Mouse (Mus musculus): Measurements from ENCODE around the gene Entr1. TPM values are rescaled to one million over a fixed set of nuclear protein-coding genes. Genes with fewer than 3 reads are reported as not detected.

Entr1 gene
- polyA plus RNA-seq, 1 experiment = 4.4 TPM

- no peak for TF ChIP-seq GATA1 (IDR thresholded peaks at IDR 0.05; ENCODE audit: low read length)
- Histone ChIP-seq H3K4me1 (ENCODE audit: control insufficient read depth) (no peaks in the 10 kb centered on the region), H3K27me3 (ENCODE audit: control insufficient read depth) (no peaks in the 10 kb centered on the region), H3K9me3 (ENCODE audit: control insufficient read depth, low read length) (no peaks in the 10 kb centered on the region), H3K36me3 (ENCODE audit: control insufficient read depth) (peaks cover 99% of the 10 kb centered on the region), H3K4me3 (replicated peaks) (no peak overlapping the region)
Measured at GRCm38 (mm10) chr2:26367911-26368310, 21.2 kb downstream of the Entr1 start.

GRCm38 (mm10) chr2:26364738-26365465, 24.2 kb downstream of the Entr1 start:
- no peak overlapping the region for H3K4me3 ChIP-seq (replicated peaks)

GRCm38 (mm10) chr2:26363481-26363880, 25.6 kb downstream of the Entr1 start:
- H3K4me1 ChIP-seq (ENCODE audit: control insufficient read depth) = peaks cover 3% of the 10 kb centered on the region

More at GRCm38 (mm10) chr2:26364738-26365465, 24.2 kb downstream of the Entr1 start:
- Histone ChIP-seq H3K9me3 (ENCODE audit: control insufficient read depth, low read length) (no peaks in the 10 kb centered on the region), H3K36me3 (ENCODE audit: control insufficient read depth) (peaks cover 74% of the 10 kb centered on the region), H3K4me1 (ENCODE audit: control insufficient read depth) (peaks cover 3% of the 10 kb centered on the region), H3K27me3 (ENCODE audit: control insufficient read depth) (no peaks in the 10 kb centered on the region)
- TF ChIP-seq TAL1 (IDR thresholded peaks at IDR 0.05; ENCODE audit: low read length) (no peak), GATA1 (IDR thresholded peaks at IDR 0.05; ENCODE audit: low read length) (no peak)

GRCm38 (mm10) chr2:26362991-26363390, 26.1 kb downstream of the Entr1 start:
- peaks cover 55% of the 10 kb centered on the region for H3K36me3 ChIP-seq (ENCODE audit: control insufficient read depth)
- H3K4me1 ChIP-seq (ENCODE audit: control insufficient read depth) = peaks cover 3% of the 10 kb centered on the region
- no peak for TF ChIP-seq TAL1 (IDR thresholded peaks at IDR 0.05; ENCODE audit: low read length)
- no peak for TF ChIP-seq GATA1 (IDR thresholded peaks at IDR 0.05; ENCODE audit: low read length)
- H3K4me3 ChIP-seq (replicated peaks) = no peak overlapping the region
- H3K9me3 ChIP-seq (ENCODE audit: control insufficient read depth, low read length) = no peaks in the 10 kb centered on the region
- no peaks in the 10 kb centered on the region for H3K27me3 ChIP-seq (ENCODE audit: control insufficient read depth)

More at GRCm38 (mm10) chr2:26363481-26363880, 25.6 kb downstream of the Entr1 start:
- Histone ChIP-seq H3K4me3 (replicated peaks) (no peak overlapping the region), H3K9me3 (ENCODE audit: control insufficient read depth, low read length) (no peaks in the 10 kb centered on the region), H3K36me3 (ENCODE audit: control insufficient read depth) (peaks cover 60% of the 10 kb centered on the region), H3K27me3 (ENCODE audit: control insufficient read depth) (no peaks in the 10 kb centered on the region)
- TF ChIP-seq TAL1 (IDR thresholded peaks at IDR 0.05; ENCODE audit: low read length) = no peak
- no peak for TF ChIP-seq GATA1 (IDR thresholded peaks at IDR 0.05; ENCODE audit: low read length)

- Histone ChIP-seq H3K4me1 (ENCODE audit: control insufficient read depth) (peaks cover 3% of the 10 kb centered on the region), H3K36me3 (ENCODE audit: control insufficient read depth) (peaks cover 32% of the 10 kb centered on the region), H3K27me3 (ENCODE audit: control insufficient read depth) (no peaks in the 10 kb centered on the region), H3K9me3 (ENCODE audit: control insufficient read depth, low read length) (no peaks in the 10 kb centered on the region), H3K4me3 (replicated peaks) (no peak within 1 kb of the TSS)
- TF ChIP-seq TAL1 (IDR thresholded peaks at IDR 0.05; ENCODE audit: low read length) = no peak
- TF ChIP-seq GATA1 (IDR thresholded peaks at IDR 0.05; ENCODE audit: low read length) = no peak
Measured at GRCm38 (mm10) chr2:26360772-26361171, 28.3 kb downstream of the Entr1 start, which contains the start of gene Card9. TSS of gene Card9 (minus strand) at chr2:26360918.

GRCm38 (mm10) chr2:26359983-26360382, 29.1 kb downstream of the Entr1 start:
- TF ChIP-seq GATA1 (IDR thresholded peaks at IDR 0.05; ENCODE audit: low read length) (no peak), TAL1 (IDR thresholded peaks at IDR 0.05; ENCODE audit: low read length) (no peak)
- peaks cover 25% of the 10 kb centered on the region for H3K36me3 ChIP-seq (ENCODE audit: control insufficient read depth)
- H3K9me3 ChIP-seq (ENCODE audit: control insufficient read depth, low read length) = no peaks in the 10 kb centered on the region
- H3K4me1 ChIP-seq (ENCODE audit: control insufficient read depth) = peaks cover 3% of the 10 kb centered on the region
- H3K27me3 ChIP-seq (ENCODE audit: control insufficient read depth) = no peaks in the 10 kb centered on the region
- H3K4me3 ChIP-seq (replicated peaks) = no peak overlapping the region

GRCm38 (mm10) chr2:26358667-26359320, 30.3 kb downstream of the Entr1 start:
- H3K36me3 ChIP-seq (ENCODE audit: control insufficient read depth) = peaks cover 13% of the 10 kb centered on the region
- H3K4me3 ChIP-seq (replicated peaks) = no peak overlapping the region
- no peak for TF ChIP-seq GATA1 (IDR thresholded peaks at IDR 0.05; ENCODE audit: low read length)
- no peak for TF ChIP-seq TAL1 (IDR thresholded peaks at IDR 0.05; ENCODE audit: low read length)

GRCm38 (mm10) chr2:26357484-26357883, 31.6 kb downstream of the Entr1 start:
- no peak overlapping the region for H3K4me3 ChIP-seq (replicated peaks)
- no peaks in the 10 kb centered on the region for H3K9me3 ChIP-seq (ENCODE audit: control insufficient read depth, low read length)
- no peak for TF ChIP-seq TAL1 (IDR thresholded peaks at IDR 0.05; ENCODE audit: low read length)
- no peak for TF ChIP-seq GATA1 (IDR thresholded peaks at IDR 0.05; ENCODE audit: low read length)
- H3K36me3 ChIP-seq (ENCODE audit: control insufficient read depth) = no peaks in the 10 kb centered on the region; the same call in 1 of the 2 replicates
- H3K27me3 ChIP-seq (ENCODE audit: control insufficient read depth) = no peaks in the 10 kb centered on the region
- peaks cover 11% of the 10 kb centered on the region for H3K4me1 ChIP-seq (ENCODE audit: control insufficient read depth)

More at GRCm38 (mm10) chr2:26358667-26359320, 30.3 kb downstream of the Entr1 start:
- H3K4me1 ChIP-seq (ENCODE audit: control insufficient read depth) = peaks cover 3% of the 10 kb centered on the region
- H3K27me3 ChIP-seq (ENCODE audit: control insufficient read depth) = no peaks in the 10 kb centered on the region
- no peaks in the 10 kb centered on the region for H3K9me3 ChIP-seq (ENCODE audit: control insufficient read depth, low read length)

- no peaks in the 10 kb centered on the region for H3K9me3 ChIP-seq (ENCODE audit: control insufficient read depth, low read length)
- H3K36me3 ChIP-seq (ENCODE audit: control insufficient read depth) = no peaks in the 10 kb centered on the region
- no peak overlapping the region for H3K4me3 ChIP-seq (replicated peaks)
Measured at GRCm38 (mm10) chr2:26356678-26357077, 32.4 kb downstream of the Entr1 start.

More at GRCm38 (mm10) chr2:26356678-26357077, 32.4 kb downstream of the Entr1 start:
- Histone ChIP-seq H3K27me3 (ENCODE audit: control insufficient read depth) (no peaks in the 10 kb centered on the region), H3K4me1 (ENCODE audit: control insufficient read depth) (peaks cover 18% of the 10 kb centered on the region)
- no peak for TF ChIP-seq GATA1 (IDR thresholded peaks at IDR 0.05; ENCODE audit: low read length)
- TF ChIP-seq TAL1 (IDR thresholded peaks at IDR 0.05; ENCODE audit: low read length) = no peak

All from erythroblast, embryonic 14.5 days (primary cell).